Mouse (Mus musculus): ENCODE results near the gene Dgcr6.

DNA sequence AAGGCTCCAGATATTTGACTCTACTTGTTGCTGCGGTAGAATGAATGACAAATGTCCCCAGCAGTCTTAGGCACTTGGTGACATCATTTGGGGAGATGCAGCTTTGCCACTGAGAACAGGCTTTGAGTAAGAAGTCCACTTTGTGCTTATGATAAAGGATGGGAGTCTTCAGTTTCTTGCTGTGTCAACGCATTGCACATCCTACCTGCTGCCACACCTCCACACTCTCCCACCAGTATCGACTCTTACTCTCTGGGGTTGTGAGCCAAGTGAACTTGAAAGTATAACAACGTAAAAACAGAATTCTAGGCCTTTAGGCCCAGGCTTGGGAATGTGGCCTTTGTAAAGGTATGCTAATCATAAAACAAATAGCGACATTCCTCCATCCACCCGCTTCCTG is 41.6 kb upstream of the Dgcr6 start:
- TF ChIP-seq CTCF (IDR thresholded peaks at IDR 0.05; ENCODE audit: control insufficient read depth, insufficient read depth, insufficient replicate concordance, low read depth, low read length): no peak
- TF ChIP-seq POLR2A (IDR thresholded peaks at IDR 0.05; ENCODE audit: control insufficient read depth, low read depth, low read length): no peak

All from testis, adult 2 months (tissue).